Mouse (Mus musculus) gastrocnemius, postnatal 25 days (tissue): ENCODE measurements around the gene Cisd3. TPM values are rescaled to one million over a fixed set of nuclear protein-coding genes. Genes with fewer than 3 reads are reported as not detected.
A peak's percentile ranks its signal among the peaks of the same experiment; 100 is the strongest.
"Not testable (repeated sequence)": the region's sequence is repeated elsewhere in the genome, so short reads cannot be mapped to it uniquely, and the experiment has no call there.

ENCODE experiments used
- DNase-seq: peaks from one replicate; pipeline ENCODE4 v3.0.0; 2022
- total RNA-seq, 2 experiments: library from RNA; stranded (reverse); gene quantifications; 1 replicate in 1 of 2; 2 replicates in 1 of 2; pipeline ENCODE4 v1.2.3; 2021

The Cisd3 gene
- total RNA-seq, 2 experiments from 2014 or later, result 109 to 113 TPM

GRCm38 (mm10) chr11:97711200-97711900, 25.7 kb downstream of the Cisd3 start:
- no peak for DNase-seq

GRCm38 (mm10) chr11:97712286-97712685, 26.7 kb downstream of the Cisd3 start:
- peak; percentile 60 for DNase-seq

GRCm38 (mm10) chr11:97713896-97714295, 28.3 kb downstream of the Cisd3 start:
- DNase-seq, result peak; percentile 53

- DNase-seq, result no peak
These were observed 28.7 kb downstream of the Cisd3 start for GRCm38 (mm10) chr11:97714356-97714755.

- DNase-seq, result peak; percentile 54
These were observed 29.4 kb downstream of the Cisd3 start for GRCm38 (mm10) chr11:97714784-97715760.

- peak; percentile 15 for DNase-seq
These were observed 30.4 kb downstream of the Cisd3 start for GRCm38 (mm10) chr11:97716021-97716420.

- no peak for DNase-seq
These were observed 32.0 kb downstream of the Cisd3 start for GRCm38 (mm10) chr11:97717369-97718280.

GRCm38 (mm10) chr11:97718281-97718860, 32.7 kb downstream of the Cisd3 start:
- DNase-seq, result no peak

GRCm38 (mm10) chr11:97719041-97719440, 33.4 kb downstream of the Cisd3 start:
- DNase-seq, result no peak

GRCm38 (mm10) chr11:97721338-97721737, 35.7 kb downstream of the Cisd3 start:
- no peak for DNase-seq

- no peak for DNase-seq
These were observed 38.1 kb downstream of the Cisd3 start for GRCm38 (mm10) chr11:97723709-97724108.

GRCm38 (mm10) chr11:97728311-97728710, 42.7 kb downstream of the Cisd3 start:
- DNase-seq, result no peak

GRCm38 (mm10) chr11:97728730-97729129, 43.1 kb downstream of the Cisd3 start:
- no peak for DNase-seq

GRCm38 (mm10) chr11:97733689-97734088, 48.1 kb downstream of the Cisd3 start:
- DNase-seq, result no peak

GRCm38 (mm10) chr11:97734810-97735209, 49.2 kb downstream of the Cisd3 start:
- not testable (repeated sequence) for DNase-seq

- DNase-seq, result no peak
These were observed 51.0 kb downstream of the Cisd3 start for GRCm38 (mm10) chr11:97736645-97737044.

GRCm38 (mm10) chr11:97737600-97737999, 52.0 kb downstream of the Cisd3 start:
- DNase-seq, result no peak
